Mouse (Mus musculus) frontal cortex, postnatal 36 days (tissue): ENCODE data around the gene Nsa2.

ENCODE experiments used
- DNase-seq, 2 experiments: peaks; one replicate each; pipeline ENCODE4 v3.0.0; 2022; ENCODE audit warnings: low spot score in 2 of 2

Nsa2 gene

DNA sequence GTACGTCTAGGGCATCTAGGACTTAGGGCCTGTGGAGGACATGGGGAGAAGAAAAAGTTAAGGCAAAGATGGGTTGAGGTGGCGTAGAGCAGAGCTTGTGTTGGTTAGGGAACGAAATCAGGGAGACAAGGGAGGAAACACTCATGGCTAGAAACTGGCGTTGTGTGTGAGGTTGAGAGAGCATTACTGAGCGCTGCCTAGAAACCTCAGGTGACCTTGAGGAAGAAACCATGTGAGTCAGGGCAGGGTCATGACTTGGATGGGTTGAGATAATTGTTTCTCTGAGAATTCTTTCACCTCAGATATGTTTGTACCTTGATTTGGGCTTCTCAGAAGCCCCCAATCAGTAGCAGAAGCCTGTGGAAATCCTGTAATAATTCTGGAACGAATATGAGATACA lies 50.3 kb downstream of the Nsa2 start:
- no peak for DNase-seq

DNA sequence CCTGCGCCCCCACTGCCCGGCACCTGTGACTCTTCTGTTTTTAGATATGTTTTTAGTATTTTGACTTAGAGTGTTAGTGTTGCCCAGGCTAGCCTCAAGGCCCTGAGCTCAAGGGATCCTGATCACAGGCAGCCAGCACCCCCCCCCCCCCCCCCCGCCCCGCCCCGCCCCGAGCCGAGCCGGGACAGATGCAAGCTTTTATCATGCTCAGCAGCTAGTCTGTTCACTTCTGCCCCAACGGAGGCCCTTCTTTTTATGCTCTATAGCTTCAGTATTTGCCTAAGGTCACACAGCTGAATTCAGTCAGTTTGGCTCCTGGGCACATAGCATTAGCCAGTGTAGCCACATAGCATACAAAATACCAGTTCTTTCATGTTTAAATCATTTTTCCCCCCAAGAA lies 51.4 kb downstream of the Nsa2 start:
- DNase-seq: no peak

DNA sequence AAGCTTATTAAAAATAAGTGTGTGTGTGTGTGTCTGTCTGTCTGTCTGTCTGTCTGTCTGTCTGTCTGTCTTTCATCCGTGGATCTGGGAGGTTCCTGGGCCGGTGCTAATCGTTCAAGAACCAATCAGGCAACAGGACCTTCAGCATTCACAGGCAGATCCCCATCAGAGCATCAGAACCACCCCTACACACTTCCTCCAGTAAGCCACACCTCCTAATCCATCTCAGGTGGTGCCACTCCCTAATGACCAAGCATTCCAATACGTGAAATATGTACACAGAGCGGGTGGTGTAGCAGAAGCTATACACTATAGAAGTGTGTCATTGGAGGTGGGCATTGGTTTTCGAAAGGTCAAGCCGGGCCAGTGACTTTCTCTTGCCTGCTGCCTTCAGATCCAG lies 55.3 kb downstream of the Nsa2 start:
- no peak for DNase-seq

DNA sequence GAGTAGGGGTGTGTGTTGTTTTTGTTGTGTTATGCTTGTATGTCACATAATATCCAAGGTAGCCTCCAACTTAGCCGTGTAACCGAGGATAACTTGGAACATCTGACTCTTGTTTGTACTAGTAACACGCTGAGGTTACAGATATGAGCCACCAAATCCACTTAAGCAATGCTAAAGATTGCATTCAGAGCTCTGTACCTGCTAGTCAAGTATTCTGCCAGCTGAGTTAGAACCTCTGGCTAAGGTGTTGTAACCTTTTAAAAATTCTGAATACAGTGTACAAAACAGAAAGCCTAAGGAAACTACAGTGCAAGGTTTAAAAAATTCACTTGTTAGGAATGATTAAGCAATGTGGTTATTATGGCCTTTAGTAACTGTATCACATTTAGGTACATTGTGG lies 57.1 kb downstream of the Nsa2 start:
- no peak for DNase-seq

DNA sequence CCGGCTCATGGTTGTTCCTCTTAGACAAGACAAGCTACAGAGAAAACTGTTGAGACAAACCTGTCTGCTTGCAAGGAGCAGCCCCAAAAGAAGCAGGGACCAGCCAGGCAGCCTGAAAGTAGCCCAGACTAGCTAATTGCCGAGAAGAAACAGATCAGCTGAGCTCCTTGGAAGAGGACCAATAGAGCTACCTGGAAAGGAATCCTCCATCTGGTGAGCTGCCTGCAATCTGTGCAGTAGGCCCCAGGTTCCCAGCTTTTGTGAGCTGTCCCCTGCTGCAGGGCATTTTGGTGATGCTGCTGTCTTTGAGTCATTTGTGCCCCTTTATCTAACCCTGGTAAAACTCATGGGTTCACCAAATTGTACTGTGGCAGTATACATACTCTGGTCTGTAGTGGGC lies 57.5 kb downstream of the Nsa2 start:
- DNase-seq: no peak
